Mouse (Mus musculus) B cell, adult 67 days (primary cell): ENCODE data around the gene Ssh2. TPM values are rescaled to one million over a fixed set of nuclear protein-coding genes. Genes with fewer than 3 reads are reported as not detected.

Source experiments
- total RNA-seq, 2 experiments: library from RNA; stranded (reverse); gene quantifications; 4 replicates each; pipeline ENCODE4 v1.2.4; 2023

Ssh2 gene
- 100 to 1,000 TPM; 137 to 172 TPM for total RNA-seq

GRCm38 (mm10) chr11:77215951-77216760, at the start of gene Ssh2:
Ssh2 (plus strand) TSS chr11:77216287.

GRCm38 (mm10) chr11:77188868-77189267, 27.2 kb upstream of the Ssh2 start, which contains the start of gene Efcab5:
Efcab5 (minus strand) TSS chr11:77188968.

GRCm38 (mm10) chr11:77462283-77463100, 246.4 kb downstream of the Ssh2 start, which contains the start of gene Coro6:
Coro6 (plus strand) TSS chr11:77462411.

GRCm38 (mm10) chr11:77489591-77490235, 273.6 kb downstream of the Ssh2 start, which contains the start of gene Ankrd13b:
Ankrd13b (minus strand) TSS chr11:77489678.

GRCm38 (mm10) chr11:77493512-77494343, 277.6 kb downstream of the Ssh2 start, which contains the start of gene Git1:
Git1 (plus strand) TSS chr11:77493562.

Other genes starting within 250 kb of the Ssh2 start
- not detected for gene Slc6a4, start 217.7 kb upstream of the Ssh2 start, total RNA-seq
- gene Nsrp1, start 137.9 kb upstream of the Ssh2 start, total RNA-seq = 10 to 100 TPM; 25.5 to 27.9 TPM
- 1 to 10 TPM in 1 of 2 experiments, under 1 TPM in 1; 0.59 to 2.4 TPM for gene Efcab5, start 27.3 kb upstream of the Ssh2 start, total RNA-seq
- under 1 TPM; 0.26 to 0.71 TPM for gene Coro6, start 246.1 kb downstream of the Ssh2 start, total RNA-seq